ENCODE assay signal across 8 mouse cellular contexts in the genomic region with DNA sequence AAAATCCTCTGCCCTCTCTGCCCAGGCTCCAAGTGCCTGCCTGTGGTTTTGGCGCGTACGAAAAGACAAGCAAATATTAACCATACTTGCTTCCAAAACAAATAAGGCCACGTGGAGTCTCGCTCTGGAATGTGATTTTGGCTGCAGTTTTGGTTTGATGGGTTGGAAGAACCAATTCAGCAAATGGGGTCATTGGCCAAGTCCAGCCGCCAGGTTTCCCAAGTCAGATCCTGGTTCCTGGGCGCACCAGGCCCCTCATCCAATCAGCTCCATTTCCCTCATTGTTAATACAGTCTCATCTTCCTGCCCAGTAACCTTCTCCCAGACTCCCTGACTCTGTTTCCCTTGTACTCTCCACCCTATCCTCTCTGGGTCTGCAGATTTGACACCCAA. TPM values are rescaled to one million over a fixed set of nuclear protein-coding genes. Genes with fewer than 3 reads are reported as not detected.
DNase-seq lines count a peak whose midpoint lies in the region; ATAC-seq lines count a peak whose summit lies in the region.

No protein-coding gene starts in this region.

- H3K27ac ChIP-seq in forebrain, embryonic 14.5 days (ENCODE audit: low read depth, low read length): no peak overlapping the region
- H3K27ac ChIP-seq in lung, embryonic 16.5 days (ENCODE audit: low read length): peak overlapping the region; percentile 41

- ATAC-seq in forebrain, embryonic 14.5 days: no peak
- ATAC-seq in lung, embryonic 16.5 days (ENCODE audit: low read depth): peak; percentile 2; the same call in 1 of the 2 replicates

- peak overlapping the region; percentile 83 for H3K4me3 ChIP-seq in forebrain, embryonic 14.5 days (ENCODE audit: low read depth, low read length)
- peak overlapping the region; percentile 74 for H3K4me3 ChIP-seq in lung, embryonic 16.5 days (ENCODE audit: low read length)

- 47% methylated on average over 7 of the region's 7 CpGs for WGBS in forebrain, embryonic 14.5 days
- 9% methylated on average over 7 of the region's 7 CpGs for WGBS in lung, embryonic 16.5 days

- H3K9ac ChIP-seq in forebrain, embryonic 14.5 days (ENCODE audit: low read length): peak overlapping the region; percentile 96
- peak overlapping the region; percentile 92 for H3K9ac ChIP-seq in lung, embryonic 16.5 days (ENCODE audit: low read length)

- H3K9me3 ChIP-seq in forebrain, embryonic 14.5 days (replicated peaks; ENCODE audit: control insufficient read depth, low read length): no peaks in the 10 kb centered on the region
- no peaks in the 10 kb centered on the region for H3K9me3 ChIP-seq in lung, embryonic 16.5 days (ENCODE audit: control insufficient read depth, low read length)

- no peaks in the 10 kb centered on the region for H3K36me3 ChIP-seq in forebrain, embryonic 14.5 days (ENCODE audit: control insufficient read depth, insufficient read depth, low read length)
- no peaks in the 10 kb centered on the region for H3K36me3 ChIP-seq in lung, embryonic 16.5 days (ENCODE audit: control insufficient read depth, insufficient read depth, low read length)

- no peaks in the 10 kb centered on the region for H3K27me3 ChIP-seq in forebrain, embryonic 14.5 days (replicated peaks; ENCODE audit: control insufficient read depth, insufficient read depth, low read length)
- no peaks in the 10 kb centered on the region for H3K27me3 ChIP-seq in lung, embryonic 16.5 days (ENCODE audit: control insufficient read depth, insufficient read depth, low read depth, low read length)

- DNase-seq in cerebellum, adult 11 months: peak; percentile 28
- no peak for DNase-seq in cerebellum, adult 9-10 months
- DNase-seq in adipocyte (ENCODE audit: low spot score): peak; percentile 76
- peak; percentile 10 for DNase-seq in forebrain, embryonic 14.5 days (ENCODE audit: low spot score)
- DNase-seq in kidney, adult 18-20 months: peak; percentile 75
- DNase-seq in B cell, adult 2 months: no peak
- DNase-seq in spleen, postnatal 10 days (ENCODE audit: low spot score in 2 of 2): no peak

- H3K4me1 ChIP-seq in forebrain, embryonic 14.5 days (ENCODE audit: control insufficient read depth, insufficient read depth, low read length): peaks cover 13% of the 10 kb centered on the region; the same call in 1 of the 2 replicates
- H3K4me1 ChIP-seq in lung, embryonic 16.5 days (replicated peaks; ENCODE audit: control insufficient read depth, insufficient read depth, low read length): peaks cover 11% of the 10 kb centered on the region

- H3K4me2 ChIP-seq in forebrain, embryonic 14.5 days (ENCODE audit: low read length): peak overlapping the region; percentile 89
- H3K4me2 ChIP-seq in lung, embryonic 16.5 days (ENCODE audit: low read depth, low read length): peak overlapping the region; percentile 89

RNA-seq across cellular contexts. Expression of a gene that starts 0.9 kb away (rescaled TPM):
- 6.0 and 6.3 TPM in 2 replicates for polyA plus RNA-seq in forebrain, embryonic 14.5 days (2014; fragmentation: Nextera tagmentation; extraction: Ambion mirVana)
- 3.6 and 3.7 TPM in 2 replicates for polyA plus RNA-seq in lung, embryonic 16.5 days (2015; fragmentation: Nextera tagmentation; extraction: Ambion mirVana)

Comparison
In these comparisons a context has a peak if more than half of its experiments do, and no peak if none do; other contexts are left out.
1. DNase-seq: peak in cerebellum, adult 11 months (single experiment), adipocyte (single experiment), forebrain, embryonic 14.5 days (single experiment) and kidney, adult 18-20 months (single experiment); none in cerebellum, adult 9-10 months (single experiment), B cell, adult 2 months (0 of 2) and spleen, postnatal 10 days (0 of 2).